Mouse (Mus musculus) thymus, adult 2 months (tissue): ENCODE results near the gene Ccser1. TPM values are rescaled to one million over a fixed set of nuclear protein-coding genes. Genes with fewer than 3 reads are reported as not detected.

Source experiments
- DNase-seq: peaks from one replicate; pipeline ENCODE4 v3.0.0; 2021
- H3K27ac ChIP-seq: fragments of 200-500 bp; 2 replicates; pipeline ENCODE4 v1.5.1; 2012; ENCODE audit warnings: low read length, control low read depth; ENCODE audit not compliant: control insufficient read depth, insufficient read depth
- H3K27me3 ChIP-seq: fragments of 200-500 bp; 2 replicates; pipeline ENCODE4 v1.6.1; 2012; ENCODE audit warnings: mild to moderate bottlenecking, low read length, moderate library complexity, mixed read lengths; ENCODE audit not compliant: control insufficient read depth, insufficient read depth
- H3K36me3 ChIP-seq: fragments of 200-500 bp; 2 replicates; pipeline ENCODE4 v1.6.1; 2012; ENCODE audit warnings: mild to moderate bottlenecking, low read length, moderate library complexity; ENCODE audit not compliant: control insufficient read depth, insufficient read depth
- H3K4me1 ChIP-seq: fragments of 200-500 bp; replicated peaks from 2 replicates; pipeline ENCODE4 v1.6.1; 2012; ENCODE audit warnings: low read length; ENCODE audit not compliant: control insufficient read depth, insufficient read depth
- H3K4me3 ChIP-seq: fragments of 200-500 bp; 2 replicates; pipeline ENCODE4 v1.5.1; 2012; ENCODE audit warnings: mild to moderate bottlenecking, low read length, control low read depth, moderate library complexity; ENCODE audit not compliant: control insufficient read depth, insufficient read depth
- CTCF ChIP-seq: fragments of 200-500 bp; IDR thresholded peaks from 2 replicates; pipeline ENCODE4 v1.5.1; 2012; ENCODE audit warnings: mild to moderate bottlenecking, control low read depth, low read length, moderate library complexity, borderline replicate concordance; ENCODE audit not compliant: control insufficient read depth, poor library complexity, insufficient read depth; ENCODE audit errors: extremely low read depth
- POLR2A ChIP-seq: fragments of 200-500 bp; IDR thresholded peaks from 2 replicates; pipeline ENCODE4 v1.6.1; 2012; ENCODE audit warnings: mild to moderate bottlenecking, low read length, control low read depth, moderate library complexity; ENCODE audit not compliant: control insufficient read depth, poor library complexity, insufficient read depth; ENCODE audit errors: extremely low read depth
- WGBS: fragments of 180-500 bp; shearing (Covaris S2); methylation state at CpG from one replicate; pipeline ENCODE4 v1.1.7; 2018; 5-methylcytosine and 5-hydroxymethylcytosine counted together
- polyA plus RNA-seq: library from polyadenylated mRNA; depleted of rRNA; stranded (reverse); fragments of >200 nt; gene quantifications from 2 replicates; pipeline ENCODE4 v1.2.3, GENCODE M21; 2012

Gene Ccser1
- polyA plus RNA-seq, 1 experiment, result 1.6 TPM

DNA sequence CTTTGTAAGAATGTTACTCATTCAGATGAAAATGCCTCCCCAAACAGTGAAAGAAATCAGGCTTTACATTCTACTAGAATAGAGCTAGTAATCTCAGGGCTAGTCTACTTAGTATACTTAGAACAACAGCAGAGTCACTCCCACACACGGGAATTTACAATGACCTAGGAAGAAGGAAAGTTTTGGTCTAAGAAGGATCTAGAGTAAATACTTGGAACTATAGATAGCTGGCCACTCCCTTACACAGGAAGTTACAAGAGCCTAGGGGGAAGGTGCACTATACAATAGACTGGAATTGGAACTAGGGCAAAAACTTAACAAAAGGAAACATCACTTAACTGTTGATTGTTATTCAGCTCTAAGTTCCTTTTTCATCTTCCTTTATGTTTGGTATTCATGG, 1041.7 kb downstream of the Ccser1 start:
- Histone ChIP-seq H3K4me1 (no peaks in the 10 kb centered on the region), H3K27ac (no peak overlapping the region), H3K27me3 (no peaks in the 10 kb centered on the region), H3K36me3 (no peaks in the 10 kb centered on the region), H3K4me3 (no peak overlapping the region)
- no peak for TF ChIP-seq POLR2A
- no peak for TF ChIP-seq CTCF
- WGBS, result 19% methylated on average over 1 of the region's 1 CpGs
- DNase-seq, result no peak

DNA sequence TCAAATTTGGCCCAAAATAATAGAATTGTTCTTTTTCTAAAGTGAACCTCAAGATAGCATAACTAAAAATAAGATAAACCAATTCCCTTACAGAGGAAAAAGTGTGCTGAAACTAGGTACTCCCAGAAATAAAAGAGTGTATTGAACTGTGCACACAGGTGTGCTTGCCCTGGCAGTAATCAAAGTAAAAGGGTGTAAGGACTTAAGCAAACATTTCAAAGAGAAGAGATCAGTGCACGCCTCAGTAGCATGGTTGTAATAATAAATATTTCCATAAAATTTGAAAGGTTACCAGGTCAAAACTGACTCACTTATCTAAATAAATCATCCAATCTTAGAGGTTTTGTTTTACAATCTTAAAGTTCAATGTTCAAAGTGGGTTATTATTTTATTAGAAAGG, 1083.8 kb downstream of the Ccser1 start:
- Histone ChIP-seq H3K4me1 (no peaks in the 10 kb centered on the region), H3K27ac (no peak overlapping the region), H3K27me3 (no peaks in the 10 kb centered on the region), H3K36me3 (no peaks in the 10 kb centered on the region), H3K4me3 (no peak overlapping the region)
- 88% methylated on average over 1 of the region's 1 CpGs for WGBS
- no peak for DNase-seq
- no peak for TF ChIP-seq POLR2A
- no peak for TF ChIP-seq CTCF

DNA sequence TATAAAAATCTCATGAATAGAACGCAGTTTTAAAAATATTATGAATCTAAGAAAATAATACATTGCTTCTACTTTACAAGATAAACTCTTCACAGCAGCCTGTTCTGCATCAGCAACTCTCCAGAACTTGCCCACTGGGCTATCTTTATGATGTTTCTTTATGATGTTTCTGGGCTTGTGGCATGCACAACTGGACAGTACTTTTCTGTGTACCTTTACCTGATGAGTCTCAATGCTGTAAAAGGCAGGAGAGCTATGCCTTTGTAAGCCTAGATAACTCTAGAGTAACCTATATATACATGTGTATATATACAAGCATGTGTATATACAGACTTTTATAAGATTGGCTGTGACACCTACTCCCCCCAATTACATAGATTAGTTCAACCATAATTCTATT, 1084.4 kb downstream of the Ccser1 start:
- H3K27ac ChIP-seq, result no peak overlapping the region
- no peaks in the 10 kb centered on the region for H3K27me3 ChIP-seq
- H3K4me1 ChIP-seq, result no peaks in the 10 kb centered on the region
- 87% methylated on average over 1 of the region's 1 CpGs for WGBS
- no peak overlapping the region for H3K4me3 ChIP-seq
- no peak for DNase-seq
- no peaks in the 10 kb centered on the region for H3K36me3 ChIP-seq
- TF ChIP-seq CTCF, result no peak
- TF ChIP-seq POLR2A, result no peak

DNA sequence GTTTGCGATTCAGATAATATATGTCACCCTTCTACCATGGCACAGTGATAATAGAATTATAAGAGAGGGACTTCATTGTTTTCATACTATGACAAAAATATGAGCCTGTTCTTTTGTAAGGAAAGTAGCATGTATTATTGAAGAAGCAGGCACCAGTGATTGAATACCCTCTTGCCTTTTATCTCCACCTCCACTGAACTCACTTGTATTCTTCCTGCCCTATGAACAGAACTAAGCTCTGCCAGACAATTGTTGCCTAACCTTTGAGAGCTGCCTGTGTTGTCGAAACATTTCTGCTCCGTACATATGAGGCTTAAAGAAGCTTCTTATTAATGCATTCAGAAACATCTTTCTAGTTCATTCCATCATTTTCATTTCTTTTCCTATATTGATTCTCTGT, 1101.1 kb downstream of the Ccser1 start:
- H3K36me3 ChIP-seq, result no peaks in the 10 kb centered on the region
- no peaks in the 10 kb centered on the region for H3K4me1 ChIP-seq
- WGBS, result 95% methylated on average over 3 of the region's 3 CpGs
- H3K27me3 ChIP-seq, result no peaks in the 10 kb centered on the region
- H3K4me3 ChIP-seq, result no peak overlapping the region
- no peak overlapping the region for H3K27ac ChIP-seq
- DNase-seq, result no peak
- TF ChIP-seq CTCF, result no peak
- TF ChIP-seq POLR2A, result no peak

DNA sequence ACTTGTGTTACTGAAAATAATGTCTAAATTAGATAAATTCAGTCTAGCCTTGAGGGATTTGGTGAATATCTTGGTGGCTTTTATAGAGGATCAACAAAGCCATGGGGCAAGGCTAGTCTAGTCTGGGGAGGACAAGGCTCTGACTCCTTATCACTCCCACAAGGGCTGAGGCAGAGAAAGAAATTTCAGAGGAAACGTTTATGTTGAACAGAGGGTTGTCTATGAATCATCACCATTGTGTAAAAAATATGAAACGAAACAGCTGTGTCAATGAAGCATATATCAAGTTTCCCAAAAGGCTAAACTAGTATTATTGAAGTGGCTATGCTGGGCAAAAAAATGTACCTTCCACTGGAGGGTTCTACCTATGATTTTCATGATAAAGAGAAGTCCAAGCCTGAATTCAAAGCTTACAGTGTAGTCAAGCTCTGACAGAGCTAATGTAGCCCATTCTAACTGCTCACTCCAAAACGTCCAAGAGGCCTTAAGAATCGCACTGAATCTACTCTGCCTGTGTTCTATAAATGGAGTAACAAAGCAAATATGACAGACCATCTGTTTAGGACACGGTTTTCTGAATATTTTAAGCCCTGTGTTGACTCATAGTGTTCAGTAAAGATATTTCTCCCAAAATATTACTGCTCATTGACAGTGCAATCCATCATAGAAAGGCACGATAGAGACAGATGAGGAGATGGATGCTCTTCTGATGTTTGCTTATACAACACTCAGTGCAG, 1121.6 kb downstream of the Ccser1 start:
- no peak for TF ChIP-seq POLR2A
- TF ChIP-seq CTCF, result no peak
- Histone ChIP-seq H3K4me3 (no peak overlapping the region), H3K27ac (no peak overlapping the region), H3K4me1 (no peaks in the 10 kb centered on the region), H3K36me3 (no peaks in the 10 kb centered on the region), H3K27me3 (no peaks in the 10 kb centered on the region)
- no peak for DNase-seq
- WGBS, result 70% methylated on average over 6 of the region's 6 CpGs

GRCm38 (mm10) chr6:62318627-62319026, 1138.5 kb downstream of the Ccser1 start:
- H3K4me1 ChIP-seq, result no peaks in the 10 kb centered on the region
- DNase-seq, result no peak
- TF ChIP-seq POLR2A (no peak), CTCF (no peak)
- no peak overlapping the region for H3K4me3 ChIP-seq
- H3K27ac ChIP-seq, result no peak overlapping the region
- H3K27me3 ChIP-seq, result no peaks in the 10 kb centered on the region
- 83% methylated on average over 3 of the region's 3 CpGs for WGBS
- H3K36me3 ChIP-seq, result no peaks in the 10 kb centered on the region

GRCm38 (mm10) chr6:62340319-62340718, 1160.2 kb downstream of the Ccser1 start:
- Histone ChIP-seq H3K4me3 (no peak overlapping the region), H3K36me3 (no peaks in the 10 kb centered on the region), H3K27ac (no peak overlapping the region), H3K27me3 (no peaks in the 10 kb centered on the region), H3K4me1 (no peaks in the 10 kb centered on the region)
- TF ChIP-seq CTCF (no peak), POLR2A (no peak)
- DNase-seq, result no peak
- WGBS, result 54% methylated on average over 3 of the region's 3 CpGs
